Mouse (Mus musculus): Measurements from ENCODE around the gene Cnp.
A peak's percentile ranks its signal among the peaks of the same experiment; 100 is the strongest.
"Not testable (repeated sequence)": the region's sequence is repeated elsewhere in the genome, so short reads cannot be mapped to it uniquely, and the experiment has no call there.

Cnp gene

GRCm38 (mm10) chr11:100557563-100557962 is 17.1 kb upstream of the Cnp start:
- DNase-seq: no peak

GRCm38 (mm10) chr11:100559476-100559875 is 15.2 kb upstream of the Cnp start:
- DNase-seq: no peak

- no peak for DNase-seq
Measured at GRCm38 (mm10) chr11:100561748-100562147, 13.0 kb upstream of the Cnp start.

GRCm38 (mm10) chr11:100564297-100564696 is 10.4 kb upstream of the Cnp start:
- no peak for DNase-seq

GRCm38 (mm10) chr11:100564703-100565102 is 10.0 kb upstream of the Cnp start:
- DNase-seq: no peak

- peak in 1 of 2 experiments; percentile 27 for DNase-seq
Measured at GRCm38 (mm10) chr11:100567229-100567628, 7.5 kb upstream of the Cnp start.

- peak; percentile 70 to 77 for DNase-seq
Measured at GRCm38 (mm10) chr11:100567815-100568245, 6.9 kb upstream of the Cnp start.

GRCm38 (mm10) chr11:100568692-100569091 is 6.0 kb upstream of the Cnp start:
- DNase-seq: no peak

GRCm38 (mm10) chr11:100569789-100570188 is 4.9 kb upstream of the Cnp start:
- DNase-seq: no peak

GRCm38 (mm10) chr11:100570430-100571201 is 4.1 kb upstream of the Cnp start:
- peak; percentile 79 to 84 for DNase-seq

GRCm38 (mm10) chr11:100571202-100571567 is 3.5 kb upstream of the Cnp start:
- peak in 1 of 2 experiments; percentile 23 for DNase-seq

GRCm38 (mm10) chr11:100574188-100574587 is 516 bp upstream of the Cnp start:
- DNase-seq: no peak

GRCm38 (mm10) chr11:100575484-100575855 is 766 bp downstream of the Cnp start:
- no peak for DNase-seq

GRCm38 (mm10) chr11:100576256-100576655 is 1.6 kb downstream of the Cnp start:
- DNase-seq: no peak

GRCm38 (mm10) chr11:100577852-100578599 is 3.3 kb downstream of the Cnp start:
- no peak for DNase-seq

GRCm38 (mm10) chr11:100579116-100579799 is 4.6 kb downstream of the Cnp start:
- DNase-seq: no peak

GRCm38 (mm10) chr11:100580275-100580674 is 5.6 kb downstream of the Cnp start:
- no peak for DNase-seq

- DNase-seq: peak in 1 of 2 experiments; percentile 51
Measured at GRCm38 (mm10) chr11:100581756-100582155, 7.1 kb downstream of the Cnp start.

- not testable (repeated sequence) for DNase-seq
Measured at GRCm38 (mm10) chr11:100582413-100582812, 7.7 kb downstream of the Cnp start.

GRCm38 (mm10) chr11:100582836-100583235 is 8.1 kb downstream of the Cnp start:
- no peak for DNase-seq

- DNase-seq: no peak
Measured at GRCm38 (mm10) chr11:100584561-100584961, 9.9 kb downstream of the Cnp start.

- no peak for DNase-seq
Measured at GRCm38 (mm10) chr11:100585148-100585547, 10.4 kb downstream of the Cnp start.

- no peak for DNase-seq
Measured at GRCm38 (mm10) chr11:100588462-100588861, 13.8 kb downstream of the Cnp start.
